Mouse (Mus musculus): Measurements from ENCODE around the gene Phf21a. TPM values are rescaled to one million over a fixed set of nuclear protein-coding genes. Genes with fewer than 3 reads are reported as not detected.

Phf21a gene
- polyA plus RNA-seq, 1 experiment from 2014 or later = 43.5 TPM

DNA sequence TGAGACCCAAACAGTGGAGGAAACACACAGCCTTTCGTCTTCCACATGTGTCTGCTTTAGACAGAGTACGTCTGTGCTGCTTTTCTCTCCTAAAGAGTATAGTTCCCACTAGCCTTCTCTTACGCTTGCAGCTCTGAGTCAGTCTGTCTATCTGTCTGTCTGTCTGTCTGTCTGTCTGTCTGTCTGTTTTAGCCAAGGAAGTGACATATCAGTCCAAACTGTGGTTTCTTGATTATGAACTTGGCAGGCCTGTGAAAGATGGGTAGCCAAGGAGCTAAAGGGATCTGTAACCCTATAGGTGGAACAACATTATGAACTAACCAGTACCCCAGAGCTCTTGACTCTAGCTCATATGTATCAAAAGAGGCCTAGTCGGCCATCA lies 180.9 kb downstream of the Phf21a start:
- Histone ChIP-seq H3K9me3 (no peaks in the 10 kb centered on the region), H3K4me3 (no peak overlapping the region), H3K27ac (no peak overlapping the region), H3K4me1 (no peaks in the 10 kb centered on the region), H3K27me3 (no peaks in the 10 kb centered on the region), H3K9ac (no peak overlapping the region), H3K36me3 (peaks cover 11% of the 10 kb centered on the region), H3K4me2 (replicated peaks) (no peak overlapping the region)
- 86% methylated on average over 4 of the region's 4 CpGs for WGBS
- ATAC-seq (ENCODE audit: insufficient number of reproducible peaks, insufficient read depth, low FRiP score, low TSS enrichment) = no peak

DNA sequence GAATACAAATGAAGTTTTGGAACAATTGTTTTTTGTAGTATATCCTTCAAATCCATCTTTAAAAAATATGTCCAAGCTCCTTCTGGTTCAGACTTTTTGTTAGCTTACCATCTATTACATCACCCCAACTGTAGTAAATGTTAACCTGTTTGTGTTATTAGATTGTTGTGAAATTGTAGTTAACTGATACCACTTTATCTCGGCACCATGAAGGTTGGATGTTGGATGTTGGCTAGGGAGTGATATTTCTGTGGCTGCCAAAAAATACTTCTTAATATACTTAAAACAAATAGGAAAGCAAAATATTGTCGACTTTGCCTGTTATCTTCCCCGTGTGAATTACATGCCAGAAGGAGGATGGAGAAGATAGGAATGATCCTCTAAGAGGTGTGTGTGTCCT lies 184.9 kb downstream of the Phf21a start:
- no peaks in the 10 kb centered on the region for H3K9me3 ChIP-seq
- 0 out of 2 replicates have a peak, but pooled peaks cover 5% of the 10 kb centered on the region for H3K36me3 ChIP-seq
- no peak overlapping the region for H3K9ac ChIP-seq
- no peak overlapping the region for H3K4me3 ChIP-seq
- H3K27ac ChIP-seq = no peak overlapping the region
- WGBS = 87% methylated on average over 3 of the region's 3 CpGs
- H3K27me3 ChIP-seq = no peaks in the 10 kb centered on the region
- ATAC-seq (ENCODE audit: insufficient number of reproducible peaks, insufficient read depth, low FRiP score, low TSS enrichment) = no peak
- H3K4me1 ChIP-seq = no peaks in the 10 kb centered on the region
- no peak overlapping the region for H3K4me2 ChIP-seq (replicated peaks)

DNA sequence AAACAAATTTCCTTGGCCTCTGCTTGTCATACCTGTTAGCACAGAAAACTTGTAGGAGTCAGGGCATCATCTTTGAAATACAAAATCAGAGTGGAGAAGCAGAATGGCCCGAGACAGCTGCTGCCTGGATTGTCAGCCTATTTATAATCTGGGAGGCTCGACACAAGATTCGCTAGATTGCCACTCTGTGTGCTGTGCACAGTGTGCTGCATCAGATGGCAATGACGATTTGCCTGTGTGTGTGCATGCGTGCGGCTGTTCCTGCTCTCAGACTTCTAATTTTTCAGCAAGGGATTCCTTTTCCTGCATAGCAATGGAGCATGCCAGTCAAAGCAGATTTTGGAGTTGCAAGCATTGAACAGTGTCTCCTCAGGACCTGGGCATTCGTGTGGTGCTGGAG lies 185.7 kb downstream of the Phf21a start:
- WGBS = 82% methylated on average over 7 of the region's 7 CpGs
- ATAC-seq (ENCODE audit: insufficient number of reproducible peaks, insufficient read depth, low FRiP score, low TSS enrichment) = no peak

DNA sequence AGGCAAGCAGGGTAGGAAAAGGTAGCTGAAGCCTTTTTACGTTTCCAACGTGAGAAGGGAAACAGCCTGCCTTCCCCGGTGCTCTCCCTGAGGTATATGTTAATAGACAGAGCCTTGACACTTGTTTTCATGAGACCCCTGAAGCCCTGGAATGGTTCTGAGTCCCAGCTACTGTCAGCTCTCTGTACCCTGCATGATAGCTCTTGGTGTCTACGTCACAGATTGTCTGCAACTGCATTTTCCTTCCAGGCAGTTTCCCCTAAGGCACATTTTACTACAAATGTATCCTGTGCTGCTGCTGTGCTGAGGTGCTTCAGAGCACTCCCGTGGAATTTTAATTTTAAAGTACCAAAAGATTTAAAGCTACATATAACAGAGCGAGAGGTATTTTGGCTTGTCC lies 186.5 kb downstream of the Phf21a start:
- Histone ChIP-seq H3K36me3 (0 out of 2 replicates have a peak, but pooled peaks cover 5% of the 10 kb centered on the region), H3K27ac (no peak overlapping the region), H3K4me3 (no peak overlapping the region), H3K9ac (no peak overlapping the region), H3K27me3 (no peaks in the 10 kb centered on the region), H3K9me3 (no peaks in the 10 kb centered on the region), H3K4me1 (no peaks in the 10 kb centered on the region), H3K4me2 (replicated peaks) (no peak overlapping the region)
- ATAC-seq (ENCODE audit: insufficient number of reproducible peaks, insufficient read depth, low FRiP score, low TSS enrichment) = no peak
- 80% methylated on average over 6 of the region's 6 CpGs for WGBS

More for the DNA sequence above, 185.7 kb downstream of the Phf21a start:
- H3K4me1 ChIP-seq = no peaks in the 10 kb centered on the region
- H3K36me3 ChIP-seq = 0 out of 2 replicates have a peak, but pooled peaks cover 5% of the 10 kb centered on the region
- no peak overlapping the region for H3K4me2 ChIP-seq (replicated peaks)
- H3K9ac ChIP-seq = no peak overlapping the region
- no peaks in the 10 kb centered on the region for H3K27me3 ChIP-seq
- H3K27ac ChIP-seq = no peak overlapping the region
- no peak overlapping the region for H3K4me3 ChIP-seq
- no peaks in the 10 kb centered on the region for H3K9me3 ChIP-seq

DNA sequence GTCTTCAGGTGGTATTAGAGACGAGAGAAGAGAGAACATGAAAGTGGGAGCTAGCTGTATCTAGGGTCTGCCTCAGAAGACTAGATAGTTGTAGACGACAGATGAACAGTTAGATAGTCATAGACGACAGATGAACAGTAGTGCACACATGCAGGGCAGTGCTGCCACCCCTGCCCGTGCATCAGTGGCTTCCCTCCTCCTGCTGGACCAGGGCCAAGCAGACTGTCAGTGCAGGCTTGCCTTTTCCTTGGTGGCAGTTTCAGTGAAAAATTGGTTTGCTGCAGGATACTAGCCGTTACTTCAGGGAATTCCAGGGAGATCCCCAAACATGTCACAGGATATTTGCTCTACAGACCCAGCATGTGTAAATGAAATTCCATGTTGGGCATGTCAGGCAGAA lies 192.7 kb downstream of the Phf21a start:
- Histone ChIP-seq H3K4me1 (no peaks in the 10 kb centered on the region), H3K9ac (no peak overlapping the region), H3K9me3 (no peaks in the 10 kb centered on the region), H3K4me2 (replicated peaks) (no peak overlapping the region), H3K27me3 (no peaks in the 10 kb centered on the region), H3K27ac (no peak overlapping the region), H3K4me3 (no peak overlapping the region), H3K36me3 (peaks cover 6% of the 10 kb centered on the region; the same call in 1 of the 2 replicates)
- WGBS = 73% methylated on average over 5 of the region's 5 CpGs
- ATAC-seq (ENCODE audit: insufficient number of reproducible peaks, insufficient read depth, low FRiP score, low TSS enrichment) = no peak

DNA sequence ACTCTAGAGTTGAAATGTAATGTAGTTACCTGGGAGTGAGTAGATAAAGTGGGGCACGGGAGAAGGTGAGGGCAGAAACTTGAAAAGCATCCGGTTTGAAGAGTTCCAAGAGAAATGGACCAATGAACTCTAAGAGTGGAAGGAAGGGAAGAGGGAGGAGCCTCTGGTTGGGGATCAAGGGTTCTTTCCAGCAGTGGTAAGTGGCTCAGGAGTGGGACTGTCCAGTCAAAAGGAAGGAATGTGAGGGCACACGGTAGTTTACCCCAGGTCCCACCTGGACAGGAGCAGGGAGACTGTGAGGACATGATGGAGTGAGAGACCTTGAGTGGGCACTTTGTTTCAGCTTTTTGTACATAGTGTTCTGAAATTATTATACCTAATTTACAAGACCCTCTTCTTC lies 196.4 kb downstream of the Phf21a start:
- Histone ChIP-seq H3K36me3 (peaks cover 7% of the 10 kb centered on the region; the same call in 1 of the 2 replicates), H3K27ac (no peak overlapping the region), H3K9ac (no peak overlapping the region), H3K4me2 (replicated peaks) (no peak overlapping the region), H3K27me3 (no peaks in the 10 kb centered on the region), H3K4me1 (no peaks in the 10 kb centered on the region), H3K9me3 (no peaks in the 10 kb centered on the region), H3K4me3 (no peak overlapping the region)
- ATAC-seq (ENCODE audit: insufficient number of reproducible peaks, insufficient read depth, low FRiP score, low TSS enrichment) = no peak
- 67% methylated on average over 3 of the region's 3 CpGs for WGBS

DNA sequence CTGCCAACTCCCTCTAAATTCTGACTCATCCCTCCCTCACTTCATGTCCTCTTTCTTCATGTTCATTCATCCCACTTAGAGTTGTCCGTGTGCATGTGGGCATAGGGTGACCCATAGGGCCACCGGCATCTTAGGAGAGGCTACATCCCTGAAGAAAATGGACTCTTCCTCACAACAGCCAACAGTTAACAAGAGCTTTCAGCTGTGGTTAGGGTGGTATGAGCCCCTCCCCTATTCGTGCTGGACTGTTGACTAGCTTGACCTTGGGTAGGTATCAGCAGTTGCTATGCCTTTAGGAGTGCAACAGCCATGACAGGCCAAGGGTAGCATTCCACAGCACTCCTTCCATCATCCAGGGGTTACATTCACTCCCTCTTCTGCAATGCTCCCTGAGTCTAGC lies 198.6 kb downstream of the Phf21a start:
- Histone ChIP-seq H3K9me3 (no peaks in the 10 kb centered on the region), H3K36me3 (0 out of 2 replicates have a peak, but pooled peaks cover 3% of the 10 kb centered on the region), H3K27me3 (no peaks in the 10 kb centered on the region), H3K9ac (no peak overlapping the region), H3K4me2 (replicated peaks) (no peak overlapping the region), H3K4me1 (no peaks in the 10 kb centered on the region), H3K4me3 (no peak overlapping the region), H3K27ac (no peak overlapping the region)
- ATAC-seq (ENCODE audit: insufficient number of reproducible peaks, insufficient read depth, low FRiP score, low TSS enrichment) = no peak
- WGBS = 92% methylated on average over 3 of the region's 3 CpGs

DNA sequence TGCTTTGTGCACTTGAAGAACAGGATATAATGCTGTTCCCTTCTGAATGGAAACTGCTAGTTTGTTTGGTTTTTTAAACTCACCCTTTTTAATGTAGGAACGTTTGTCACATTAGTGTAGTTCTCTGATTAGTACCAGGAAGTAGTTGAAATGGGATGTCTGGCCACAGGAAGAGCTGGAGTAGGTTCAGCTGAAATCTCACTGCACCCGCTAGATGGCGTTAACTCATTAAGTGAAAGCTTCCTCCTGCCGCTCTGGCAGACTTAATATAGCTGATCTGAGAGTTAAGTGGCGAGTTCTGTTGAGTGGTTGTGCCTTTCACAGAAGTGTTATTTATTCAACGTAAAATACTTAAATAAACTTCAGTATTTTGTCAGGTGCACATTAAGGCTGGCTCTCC lies 203.5 kb downstream of the Phf21a start:
- Histone ChIP-seq H3K36me3 (0 out of 2 replicates have a peak, but pooled peaks cover 3% of the 10 kb centered on the region), H3K27me3 (no peaks in the 10 kb centered on the region), H3K9me3 (no peaks in the 10 kb centered on the region), H3K27ac (no peak overlapping the region), H3K4me1 (no peaks in the 10 kb centered on the region), H3K4me2 (replicated peaks) (no peak overlapping the region), H3K9ac (no peak overlapping the region), H3K4me3 (no peak overlapping the region)
- WGBS = 7% methylated on average over 6 of the region's 6 CpGs
- ATAC-seq (ENCODE audit: insufficient number of reproducible peaks, insufficient read depth, low FRiP score, low TSS enrichment) = no peak

DNA sequence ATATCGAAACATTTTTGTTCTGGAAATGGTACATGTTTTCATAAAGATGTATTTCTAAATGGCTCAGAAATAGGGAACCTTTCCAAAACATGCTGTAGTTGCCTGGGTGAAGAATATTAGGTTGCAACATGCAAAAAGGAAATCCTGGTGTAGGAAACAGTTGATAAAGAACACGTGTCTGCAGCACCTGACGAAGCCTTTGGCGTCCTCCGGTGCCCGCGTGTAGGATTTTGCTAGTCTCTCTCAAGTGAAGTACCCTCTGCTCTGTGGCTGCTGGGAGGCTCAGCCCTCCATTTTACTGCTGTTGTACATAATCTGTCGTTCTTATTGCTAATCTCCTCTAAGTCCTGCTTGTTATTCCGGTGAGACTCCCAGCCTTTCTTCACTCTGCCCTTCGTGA lies 207.0 kb downstream of the Phf21a start:
- no peak overlapping the region for H3K27ac ChIP-seq
- no peak for ATAC-seq (ENCODE audit: insufficient number of reproducible peaks, insufficient read depth, low FRiP score, low TSS enrichment)
- H3K4me1 ChIP-seq = no peaks in the 10 kb centered on the region
- 57% methylated on average over 10 of the region's 10 CpGs for WGBS
- H3K36me3 ChIP-seq = no peaks in the 10 kb centered on the region
- no peak overlapping the region for H3K4me2 ChIP-seq (replicated peaks)
- no peaks in the 10 kb centered on the region for H3K9me3 ChIP-seq
- no peak overlapping the region for H3K4me3 ChIP-seq
- no peak overlapping the region for H3K9ac ChIP-seq
- H3K27me3 ChIP-seq = no peaks in the 10 kb centered on the region

DNA sequence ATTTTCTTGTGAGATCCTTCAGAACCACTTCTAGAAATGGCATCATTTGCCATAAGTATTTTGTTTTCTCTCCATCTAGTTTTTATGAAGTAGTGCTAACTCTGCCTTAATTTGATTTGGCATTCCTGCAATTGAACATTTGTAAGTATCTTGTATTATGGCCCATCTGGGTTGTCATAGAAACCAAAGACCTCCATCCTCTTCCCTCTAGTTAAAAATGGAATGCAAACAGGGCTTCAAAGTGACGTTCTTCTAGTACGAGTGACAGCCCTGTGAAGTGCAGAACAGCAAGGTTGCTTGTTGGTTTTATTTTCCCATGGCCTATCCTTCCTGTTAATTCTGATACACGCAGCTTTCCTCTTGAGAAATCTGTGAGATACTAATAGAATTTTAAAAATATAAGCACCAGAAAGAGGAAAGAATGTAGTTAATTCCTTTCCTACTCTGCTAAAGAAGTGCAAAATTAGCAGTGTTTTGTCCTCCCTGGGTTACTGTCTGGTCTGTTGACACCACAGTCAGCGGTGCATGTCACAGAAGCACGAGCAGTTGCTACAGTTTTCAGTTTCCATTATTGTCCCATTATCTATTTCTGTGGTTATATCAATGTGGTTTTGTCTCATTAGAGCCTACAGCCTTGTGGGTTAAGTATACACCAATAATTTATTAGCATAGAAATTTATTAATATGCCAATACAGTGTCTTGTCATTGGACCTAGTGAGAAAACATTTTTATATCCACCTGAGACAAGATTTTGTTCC lies 209.1 kb downstream of the Phf21a start:
- Histone ChIP-seq H3K36me3 (no peaks in the 10 kb centered on the region), H3K4me2 (replicated peaks) (no peak overlapping the region), H3K4me3 (no peak overlapping the region), H3K9me3 (no peaks in the 10 kb centered on the region), H3K4me1 (no peaks in the 10 kb centered on the region), H3K9ac (no peak overlapping the region), H3K27ac (no peak overlapping the region), H3K27me3 (no peaks in the 10 kb centered on the region)
- no peak for ATAC-seq (ENCODE audit: insufficient number of reproducible peaks, insufficient read depth, low FRiP score, low TSS enrichment)
- WGBS = 64% methylated on average over 5 of the region's 5 CpGs

DNA sequence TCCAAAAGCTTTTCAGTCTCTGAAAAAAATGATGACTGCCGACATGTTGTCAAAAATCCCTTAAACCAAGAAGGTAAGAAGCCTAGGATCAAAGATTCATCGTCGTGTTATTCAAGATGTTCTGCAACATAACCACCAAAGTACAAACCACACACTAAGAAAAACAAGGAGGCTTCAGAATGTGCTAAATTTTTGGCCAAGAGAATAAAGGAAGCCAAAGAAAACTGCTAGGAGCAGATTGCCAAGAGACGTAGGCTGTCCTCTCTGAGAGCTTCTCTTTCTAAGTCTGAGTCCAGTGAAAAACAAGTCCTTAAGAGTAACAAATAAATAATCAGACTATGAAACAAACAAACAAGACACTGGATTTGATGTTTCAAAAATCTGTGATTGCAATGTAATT lies 219.6 kb downstream of the Phf21a start:
- ATAC-seq (ENCODE audit: insufficient number of reproducible peaks, insufficient read depth, low FRiP score, low TSS enrichment) = no peak
- 89% methylated on average over 4 of the region's 4 CpGs for WGBS
- no peak overlapping the region for H3K9ac ChIP-seq

DNA sequence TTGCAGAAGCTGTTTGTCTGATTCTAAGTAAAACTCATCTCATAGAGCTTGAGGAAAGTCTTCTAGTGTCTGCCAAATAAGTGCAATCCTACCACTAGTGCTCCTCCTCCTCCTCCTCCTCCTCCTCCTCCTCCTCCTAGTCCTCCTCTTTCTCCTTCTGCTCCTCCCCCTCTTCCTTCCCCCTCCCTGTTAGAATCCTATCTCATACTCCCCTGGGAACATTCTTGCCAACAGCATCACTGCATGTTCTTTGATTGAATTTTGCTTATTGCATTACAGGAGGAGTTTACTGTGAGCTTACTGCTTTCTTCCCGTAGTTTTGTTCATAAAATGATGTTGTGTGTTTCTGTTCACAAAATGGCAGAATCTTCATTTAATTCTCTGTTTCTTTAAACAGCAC lies 221.1 kb downstream of the Phf21a start:
- 65% methylated on average over 1 of the region's 1 CpGs for WGBS
- Histone ChIP-seq H3K9ac (no peak overlapping the region), H3K36me3 (peaks cover 5% of the 10 kb centered on the region; the same call in 1 of the 2 replicates), H3K4me3 (no peak overlapping the region), H3K4me2 (replicated peaks) (no peak overlapping the region), H3K9me3 (no peaks in the 10 kb centered on the region), H3K27ac (no peak overlapping the region), H3K27me3 (no peaks in the 10 kb centered on the region), H3K4me1 (0 out of 2 replicates have a peak, but pooled peaks cover 3% of the 10 kb centered on the region)
- ATAC-seq (ENCODE audit: insufficient number of reproducible peaks, insufficient read depth, low FRiP score, low TSS enrichment) = no peak

More for the DNA sequence above, 219.6 kb downstream of the Phf21a start:
- H3K27ac ChIP-seq = no peak overlapping the region
- H3K4me3 ChIP-seq = no peak overlapping the region
- H3K4me1 ChIP-seq = 0 out of 2 replicates have a peak, but pooled peaks cover 3% of the 10 kb centered on the region
- H3K4me2 ChIP-seq (replicated peaks) = no peak overlapping the region
- H3K9me3 ChIP-seq = no peaks in the 10 kb centered on the region
- H3K36me3 ChIP-seq = peaks cover 5% of the 10 kb centered on the region; the same call in 1 of the 2 replicates
- H3K27me3 ChIP-seq = no peaks in the 10 kb centered on the region

Measured in embryonic facial prominence, embryonic 12.5 days (tissue).